Mouse (Mus musculus) limb, embryonic 10.5 days (tissue): ENCODE data around the gene Ptprg. TPM values are rescaled to one million over a fixed set of nuclear protein-coding genes. Genes with fewer than 3 reads are reported as not detected.

ENCODE experiments used
- DNase-seq: peaks from one replicate; pipeline ENCODE4 v3.0.0-alpha.2; 2017; ENCODE audit warnings: low spot score
- H3K27ac ChIP-seq: fragments of 300-500 bp; sonication (generic); 2 replicates; pipeline ENCODE4 v1.5.1; 2016; ENCODE audit warnings: mild to moderate bottlenecking
- H3K27me3 ChIP-seq: fragments of 300-500 bp; sonication (generic); 2 replicates; pipeline ENCODE4 v1.6.1; 2016; ENCODE audit warnings: low read depth, mild to moderate bottlenecking; ENCODE audit not compliant: poor library complexity, severe bottlenecking
- H3K36me3 ChIP-seq: fragments of 300-500 bp; sonication (generic); 2 replicates; pipeline ENCODE4 v1.6.1; 2016; ENCODE audit warnings: mild to moderate bottlenecking, moderate library complexity
- H3K4me1 ChIP-seq: fragments of 300-500 bp; sonication (generic); 2 replicates; pipeline ENCODE4 v1.6.1; 2016
- H3K4me3 ChIP-seq: fragments of 300-500 bp; sonication (generic); 2 replicates; pipeline ENCODE4 v1.5.1; 2016; ENCODE audit warnings: mild to moderate bottlenecking, moderate library complexity
- H3K9me3 ChIP-seq: fragments of 300-500 bp; sonication (generic); replicated peaks from 2 replicates; pipeline ENCODE4 v1.6.1; 2016; ENCODE audit warnings: mild to moderate bottlenecking
- WGBS: fragments of 180-500 bp; shearing (Covaris S2); methylation state at CpG from one replicate; pipeline ENCODE4 v1.1.7; 2016; 5-methylcytosine and 5-hydroxymethylcytosine counted together
- polyA plus RNA-seq: library from polyadenylated mRNA; unstranded; fragments of >200 nt; fragmentation: Nextera tagmentation; extraction: Ambion mirVana; gene quantifications from 2 replicates; pipeline ENCODE4 v1.2.1, GENCODE M21; 2016

Ptprg gene
- polyA plus RNA-seq, 1 experiment from 2014 or later: 40.3 TPM

DNA sequence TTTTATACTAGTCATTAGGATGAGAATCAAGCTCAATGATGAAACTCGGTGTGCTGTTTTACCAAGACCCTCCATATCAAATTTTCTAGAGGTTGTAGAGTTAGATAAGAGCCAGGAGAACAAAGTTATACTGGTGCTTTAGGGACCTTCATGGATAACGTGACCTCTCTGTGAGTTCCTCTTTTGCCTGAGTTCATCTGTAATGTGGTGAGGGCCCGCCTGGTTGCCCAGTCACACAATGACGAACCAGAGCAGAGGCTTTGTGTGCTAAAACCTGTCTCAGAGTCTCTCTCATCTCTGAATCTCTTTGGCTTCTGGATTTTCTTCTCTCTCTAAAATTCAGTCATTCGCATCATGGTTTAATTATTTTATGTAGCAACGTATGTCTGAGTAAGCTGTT lies 204.9 kb downstream of the Ptprg start:
- WGBS: 87% methylated on average over 6 of the region's 6 CpGs

GRCm38 (mm10) chr14:11759356-11759755 lies 206.0 kb downstream of the Ptprg start:
- no peak for DNase-seq
- no peaks in the 10 kb centered on the region for H3K27me3 ChIP-seq
- H3K4me3 ChIP-seq: no peak overlapping the region
- no peak overlapping the region for H3K27ac ChIP-seq
- WGBS: 91% methylated on average over 1 of the region's 1 CpGs
- H3K36me3 ChIP-seq: no peaks in the 10 kb centered on the region
- peaks cover 16% of the 10 kb centered on the region for H3K4me1 ChIP-seq
- H3K9me3 ChIP-seq: no peaks in the 10 kb centered on the region

More for the DNA sequence above, 204.9 kb downstream of the Ptprg start:
- Histone ChIP-seq H3K27ac (no peak overlapping the region), H3K27me3 (no peaks in the 10 kb centered on the region), H3K36me3 (no peaks in the 10 kb centered on the region), H3K4me1 (peaks cover 12% of the 10 kb centered on the region), H3K9me3 (no peaks in the 10 kb centered on the region), H3K4me3 (no peak overlapping the region)
- DNase-seq: no peak

GRCm38 (mm10) chr14:11762995-11763394 lies 209.7 kb downstream of the Ptprg start:
- no peaks in the 10 kb centered on the region for H3K36me3 ChIP-seq
- no peak for DNase-seq
- H3K9me3 ChIP-seq: no peaks in the 10 kb centered on the region
- peaks cover 26% of the 10 kb centered on the region for H3K4me1 ChIP-seq
- no peak overlapping the region for H3K4me3 ChIP-seq
- H3K27ac ChIP-seq: no peak overlapping the region
- no peaks in the 10 kb centered on the region for H3K27me3 ChIP-seq
- WGBS: 71% methylated on average over 7 of the region's 7 CpGs

GRCm38 (mm10) chr14:11772736-11773135 lies 219.4 kb downstream of the Ptprg start:
- no peak overlapping the region for H3K27ac ChIP-seq
- peaks cover 44% of the 10 kb centered on the region for H3K4me1 ChIP-seq
- 68% methylated on average over 5 of the region's 5 CpGs for WGBS
- no peaks in the 10 kb centered on the region for H3K9me3 ChIP-seq
- H3K27me3 ChIP-seq: no peaks in the 10 kb centered on the region
- no peak overlapping the region for H3K4me3 ChIP-seq
- H3K36me3 ChIP-seq: no peaks in the 10 kb centered on the region
- DNase-seq: no peak

DNA sequence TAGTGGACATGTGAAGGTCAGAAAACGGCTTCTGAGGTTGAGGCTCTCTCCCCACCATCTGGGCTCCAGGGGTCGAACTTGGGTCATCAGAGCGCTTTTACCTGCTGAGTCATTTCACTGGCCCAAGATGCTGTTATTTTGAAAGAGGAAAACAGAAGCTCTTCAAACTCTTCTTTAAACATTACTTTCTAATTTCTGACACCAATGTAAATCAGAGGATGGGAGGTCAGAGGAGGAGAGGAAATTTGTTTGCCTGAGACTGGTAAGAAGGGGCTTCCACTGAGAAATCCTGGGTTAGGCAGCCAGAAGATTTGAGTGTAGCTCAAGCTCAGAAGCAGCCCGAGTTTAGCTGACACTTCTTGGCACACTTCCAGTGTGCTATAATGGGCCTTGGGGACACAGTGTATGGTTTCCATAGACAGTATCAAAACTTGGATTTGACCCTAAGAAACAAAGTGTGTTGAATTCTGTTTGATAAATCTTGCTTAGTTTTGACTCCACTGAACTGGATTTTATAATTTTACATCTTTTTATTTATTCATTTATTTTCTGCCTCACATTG lies 221.2 kb downstream of the Ptprg start:
- no peaks in the 10 kb centered on the region for H3K36me3 ChIP-seq
- H3K27ac ChIP-seq: no peak overlapping the region
- no peaks in the 10 kb centered on the region for H3K9me3 ChIP-seq
- DNase-seq: no peak
- H3K4me1 ChIP-seq: peaks cover 44% of the 10 kb centered on the region
- H3K27me3 ChIP-seq: no peaks in the 10 kb centered on the region
- H3K4me3 ChIP-seq: no peak overlapping the region
- WGBS: 40% methylated on average over 4 of the region's 4 CpGs

DNA sequence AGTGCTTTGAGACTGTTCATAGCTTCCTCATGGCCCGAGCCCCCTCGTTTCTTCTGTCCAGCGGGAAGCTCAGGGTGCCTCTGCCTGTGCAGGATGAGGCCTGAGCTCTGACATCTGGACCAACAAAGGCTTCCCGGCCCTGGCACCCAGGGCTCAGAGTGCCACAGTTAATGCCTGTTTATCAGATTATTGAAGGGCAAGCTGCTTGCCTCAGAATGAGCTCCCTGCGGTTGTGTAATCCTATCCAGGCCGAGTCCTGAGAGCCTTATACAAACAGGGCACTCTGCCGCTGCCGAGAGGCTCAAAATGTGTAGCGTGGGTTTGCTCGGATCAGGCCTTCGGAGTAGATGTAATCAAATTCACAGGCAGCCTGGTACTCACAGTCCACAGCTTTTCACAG lies 221.9 kb downstream of the Ptprg start:
- peak overlapping the region; percentile 25; the same call in 1 of the 2 replicates for H3K27ac ChIP-seq
- H3K27me3 ChIP-seq: no peaks in the 10 kb centered on the region
- no peaks in the 10 kb centered on the region for H3K36me3 ChIP-seq
- no peak overlapping the region for H3K4me3 ChIP-seq
- WGBS: 29% methylated on average over 11 of the region's 11 CpGs
- no peaks in the 10 kb centered on the region for H3K9me3 ChIP-seq
- peaks cover 44% of the 10 kb centered on the region for H3K4me1 ChIP-seq
- no peak for DNase-seq

- H3K36me3 ChIP-seq: no peaks in the 10 kb centered on the region
- H3K27ac ChIP-seq: no peak overlapping the region
- peaks cover 36% of the 10 kb centered on the region for H3K4me1 ChIP-seq
- no peaks in the 10 kb centered on the region for H3K27me3 ChIP-seq
- DNase-seq: no peak
- H3K4me3 ChIP-seq: no peak overlapping the region
- no peaks in the 10 kb centered on the region for H3K9me3 ChIP-seq
- 87% methylated on average over 6 of the region's 6 CpGs for WGBS
Measured at GRCm38 (mm10) chr14:11775951-11776495, 222.7 kb downstream of the Ptprg start.

- Histone ChIP-seq H3K27me3 (no peaks in the 10 kb centered on the region), H3K4me3 (no peak overlapping the region), H3K36me3 (no peaks in the 10 kb centered on the region), H3K4me1 (peaks cover 31% of the 10 kb centered on the region), H3K27ac (no peak overlapping the region), H3K9me3 (no peaks in the 10 kb centered on the region)
- WGBS: 93% methylated on average over 6 of the region's 6 CpGs
- DNase-seq: no peak
Measured at GRCm38 (mm10) chr14:11776566-11776965, 223.2 kb downstream of the Ptprg start.

- 73% methylated on average over 4 of the region's 4 CpGs for WGBS
- Histone ChIP-seq H3K27ac (no peak overlapping the region), H3K36me3 (no peaks in the 10 kb centered on the region), H3K4me1 (0 out of 2 replicates have a peak, but pooled peaks cover 4% of the 10 kb centered on the region), H3K9me3 (no peaks in the 10 kb centered on the region), H3K4me3 (no peak overlapping the region), H3K27me3 (no peaks in the 10 kb centered on the region)
- no peak for DNase-seq
Measured at GRCm38 (mm10) chr14:11791190-11791589, 237.9 kb downstream of the Ptprg start.

- peaks cover 7% of the 10 kb centered on the region; the same call in 1 of the 2 replicates for H3K4me1 ChIP-seq
- H3K27ac ChIP-seq: no peak overlapping the region
- WGBS: 96% methylated on average over 3 of the region's 3 CpGs
- H3K27me3 ChIP-seq: no peaks in the 10 kb centered on the region
- H3K9me3 ChIP-seq: no peaks in the 10 kb centered on the region
- no peak for DNase-seq
- no peaks in the 10 kb centered on the region for H3K36me3 ChIP-seq
- no peak overlapping the region for H3K4me3 ChIP-seq
Measured at GRCm38 (mm10) chr14:11793847-11794246, 240.5 kb downstream of the Ptprg start.

- Histone ChIP-seq H3K9me3 (no peaks in the 10 kb centered on the region), H3K4me3 (no peak overlapping the region), H3K27ac (no peak overlapping the region), H3K27me3 (no peaks in the 10 kb centered on the region), H3K36me3 (no peaks in the 10 kb centered on the region), H3K4me1 (peaks cover 22% of the 10 kb centered on the region)
- WGBS: 80% methylated on average over 4 of the region's 4 CpGs
- DNase-seq: no peak
Measured at GRCm38 (mm10) chr14:11802355-11803035, 249.2 kb downstream of the Ptprg start.

DNA sequence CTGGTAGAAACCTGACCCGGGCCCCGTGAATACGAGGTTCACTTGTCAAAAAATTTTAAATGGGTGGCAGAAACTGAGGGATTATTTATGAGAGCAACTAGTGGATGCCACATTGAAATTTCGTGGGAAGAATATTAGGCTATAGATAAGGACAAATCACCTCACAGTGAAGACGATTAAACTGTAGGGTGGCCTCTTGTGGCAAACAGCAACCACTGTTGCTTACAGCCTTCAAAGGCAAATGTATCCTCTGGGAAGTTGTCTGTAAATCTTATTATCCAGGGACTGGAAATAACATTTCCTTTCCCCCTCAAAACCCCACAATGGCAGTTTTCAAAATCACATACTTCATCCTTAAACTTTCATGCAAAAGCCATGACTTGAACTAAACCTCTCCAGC lies 253.3 kb downstream of the Ptprg start:
- Histone ChIP-seq H3K4me3 (no peak overlapping the region), H3K36me3 (no peaks in the 10 kb centered on the region), H3K4me1 (peaks cover 30% of the 10 kb centered on the region), H3K9me3 (no peaks in the 10 kb centered on the region), H3K27me3 (no peaks in the 10 kb centered on the region), H3K27ac (no peak overlapping the region)
- no peak for DNase-seq
- WGBS: 73% methylated on average over 5 of the region's 5 CpGs

- H3K4me3 ChIP-seq: no peak overlapping the region
- 82% methylated on average over 4 of the region's 4 CpGs for WGBS
- no peaks in the 10 kb centered on the region for H3K36me3 ChIP-seq
- DNase-seq: no peak
- H3K9me3 ChIP-seq: no peaks in the 10 kb centered on the region
- no peak overlapping the region for H3K27ac ChIP-seq
- no peaks in the 10 kb centered on the region for H3K27me3 ChIP-seq
- H3K4me1 ChIP-seq: peaks cover 35% of the 10 kb centered on the region
Measured at GRCm38 (mm10) chr14:11807465-11807864, 254.1 kb downstream of the Ptprg start.
